Mouse (Mus musculus): ENCODE results near the gene Sh3gl1. TPM values are rescaled to one million over a fixed set of nuclear protein-coding genes. Genes with fewer than 3 reads are reported as not detected.
A peak's percentile ranks its signal among the peaks of the same experiment; 100 is the strongest.

Gene Sh3gl1
- polyA plus RNA-seq, 1 experiment from 2014 or later, result 67.0 TPM

- no peaks in the 10 kb centered on the region for H3K9me3 ChIP-seq (replicated peaks)
- H3K4me1 ChIP-seq (replicated peaks), result peaks cover 9% of the 10 kb centered on the region
- H3K4me2 ChIP-seq, result no peak overlapping the region
- H3K27ac ChIP-seq, result no peak overlapping the region
- no peak for ATAC-seq (replicated peaks; ENCODE audit: insufficient number of reproducible peaks, insufficient read depth, low FRiP score, low read depth)
- no peaks in the 10 kb centered on the region for H3K36me3 ChIP-seq
- no peak overlapping the region for H3K4me3 ChIP-seq
- WGBS, result 47% methylated on average over 3 of the region's 3 CpGs
- no peak overlapping the region for H3K9ac ChIP-seq
- 0 out of 2 replicates have a peak, but pooled peaks cover 11% of the 10 kb centered on the region for H3K27me3 ChIP-seq
Measured at GRCm38 (mm10) chr17:55977301-55977700, 59.1 kb downstream of the Sh3gl1 start.

DNA sequence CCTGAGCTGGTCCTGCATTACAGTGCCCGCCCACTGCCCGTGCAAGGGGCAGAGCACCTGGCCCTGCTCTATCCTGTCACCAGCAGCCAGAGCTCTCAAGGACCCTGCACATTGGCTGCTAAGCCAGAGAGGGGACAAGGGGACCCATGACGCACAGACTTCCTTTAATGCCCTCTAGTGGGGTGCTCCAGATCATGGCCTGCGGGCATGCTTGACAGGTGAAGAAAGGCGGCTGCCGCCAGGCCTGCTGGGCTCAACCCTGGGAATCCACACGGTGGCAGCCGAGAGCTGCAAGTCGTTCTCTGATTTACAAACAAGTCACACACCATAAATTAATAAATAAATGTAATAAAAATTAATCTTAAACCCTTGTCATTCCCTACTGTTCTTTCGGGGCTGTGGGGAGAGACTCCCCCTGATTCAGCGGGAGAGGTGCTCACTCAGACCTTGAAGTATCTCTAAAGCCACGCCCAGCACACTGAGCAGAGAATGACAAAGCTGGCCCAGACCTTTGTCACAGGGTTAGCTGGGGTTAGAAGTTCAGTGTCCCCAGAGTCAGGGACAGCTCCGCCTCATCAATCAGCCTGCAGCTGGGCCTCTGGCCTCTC lies 60.1 kb downstream of the Sh3gl1 start:
- ATAC-seq (replicated peaks; ENCODE audit: insufficient number of reproducible peaks, insufficient read depth, low FRiP score, low read depth), result peak; percentile 28; the same call in 1 of the 2 replicates
- Histone ChIP-seq H3K9ac (no peak overlapping the region), H3K4me1 (replicated peaks) (peaks cover 10% of the 10 kb centered on the region), H3K27me3 (peaks cover 15% of the 10 kb centered on the region), H3K9me3 (replicated peaks) (no peaks in the 10 kb centered on the region), H3K4me2 (0 out of 2 replicates have a peak overlapping the region, but pooled peaks have one; percentile 13), H3K27ac (no peak overlapping the region), H3K4me3 (no peak overlapping the region), H3K36me3 (no peaks in the 10 kb centered on the region)
- WGBS, result 15% methylated on average over 13 of the region's 13 CpGs

DNA sequence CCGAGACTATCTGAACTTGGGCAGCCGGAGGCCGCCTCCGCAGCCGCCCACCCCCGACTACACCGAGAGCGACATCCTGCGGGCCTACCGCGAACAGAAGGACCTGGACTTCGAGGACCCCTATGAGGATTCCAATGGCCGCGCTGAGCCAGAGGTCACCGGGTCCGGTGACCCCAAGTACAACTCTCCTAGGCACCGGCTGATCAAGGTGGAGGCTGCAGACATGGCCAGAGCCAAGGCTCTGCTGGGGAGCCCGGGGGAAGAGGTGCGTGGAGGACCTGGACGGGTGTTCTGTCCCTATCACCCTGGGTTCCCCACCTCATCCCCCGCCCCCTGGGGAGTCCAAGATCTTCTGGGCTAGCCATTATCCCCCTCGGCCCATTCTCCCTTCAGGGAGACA lies 65.0 kb downstream of the Sh3gl1 start:
- Histone ChIP-seq H3K9ac (no peak overlapping the region), H3K9me3 (replicated peaks) (no peaks in the 10 kb centered on the region), H3K27me3 (peaks cover 29% of the 10 kb centered on the region), H3K27ac (no peak overlapping the region), H3K36me3 (peaks cover 9% of the 10 kb centered on the region; the same call in 1 of the 2 replicates), H3K4me3 (no peak overlapping the region), H3K4me1 (replicated peaks) (peaks cover 36% of the 10 kb centered on the region), H3K4me2 (peak overlapping the region; percentile 97)
- WGBS, result 37% methylated on average over 22 of the region's 22 CpGs
- ATAC-seq (replicated peaks; ENCODE audit: insufficient number of reproducible peaks, insufficient read depth, low FRiP score, low read depth), result no peak

- ATAC-seq (replicated peaks; ENCODE audit: insufficient number of reproducible peaks, insufficient read depth, low FRiP score, low read depth), result no peak; the same call in 1 of the 2 replicates
- peaks cover 13% of the 10 kb centered on the region; the same call in 1 of the 2 replicates for H3K36me3 ChIP-seq
- H3K4me1 ChIP-seq (replicated peaks), result peaks cover 33% of the 10 kb centered on the region
- peaks cover 29% of the 10 kb centered on the region for H3K27me3 ChIP-seq
- no peaks in the 10 kb centered on the region for H3K9me3 ChIP-seq (replicated peaks)
- WGBS, result 8% methylated on average over 55 of the region's 55 CpGs
- H3K27ac ChIP-seq, result no peak within 1 kb of the TSS
- peak within 1 kb of the TSS; percentile 97 for H3K4me2 ChIP-seq
- H3K9ac ChIP-seq, result peak within 1 kb of the TSS; percentile 67
- H3K4me3 ChIP-seq, result peak within 1 kb of the TSS; percentile 58
Measured at GRCm38 (mm10) chr17:55969966-55970891, 66.2 kb downstream of the Sh3gl1 start, which contains the start of gene Shd. Gene Shd (plus strand): TSS chr17:55970467.

- Histone ChIP-seq H3K9ac (no peak overlapping the region), H3K36me3 (peaks cover 19% of the 10 kb centered on the region), H3K4me3 (peak overlapping the region; percentile 58; the same call in 1 of the 2 replicates), H3K9me3 (replicated peaks) (no peaks in the 10 kb centered on the region), H3K4me2 (peak overlapping the region; percentile 97), H3K27ac (no peak overlapping the region), H3K4me1 (replicated peaks) (peaks cover 33% of the 10 kb centered on the region), H3K27me3 (peaks cover 29% of the 10 kb centered on the region)
- WGBS, result 34% methylated on average over 14 of the region's 14 CpGs
- ATAC-seq (replicated peaks; ENCODE audit: insufficient number of reproducible peaks, insufficient read depth, low FRiP score, low read depth), result no peak
Measured at GRCm38 (mm10) chr17:55969560-55969959, 66.9 kb downstream of the Sh3gl1 start.

DNA sequence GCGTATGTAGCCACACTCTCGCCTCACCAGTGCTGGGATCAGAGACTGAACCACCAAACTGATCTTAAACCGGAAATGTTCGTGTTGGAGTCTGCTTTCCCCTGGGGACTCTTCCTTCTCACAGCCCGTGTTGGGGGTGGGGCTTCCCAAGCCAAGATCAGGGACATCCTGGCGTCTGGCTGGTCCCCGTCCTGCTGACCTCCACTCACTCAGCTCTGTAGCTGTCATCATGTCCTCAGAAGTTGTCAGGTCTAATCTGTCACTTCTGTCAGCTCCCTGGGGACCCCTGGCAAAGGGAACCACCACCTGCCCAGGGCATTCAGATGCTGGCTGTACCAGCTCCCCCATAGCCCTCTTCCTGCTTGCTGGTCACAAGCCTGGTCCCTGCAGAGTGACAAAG lies 68.2 kb downstream of the Sh3gl1 start:
- 0 out of 2 replicates have a peak, but pooled peaks have one; percentile 3 for ATAC-seq (replicated peaks; ENCODE audit: insufficient number of reproducible peaks, insufficient read depth, low FRiP score, low read depth)
- H3K9me3 ChIP-seq (replicated peaks), result no peaks in the 10 kb centered on the region
- WGBS, result 40% methylated on average over 7 of the region's 7 CpGs
- H3K4me3 ChIP-seq, result no peak overlapping the region
- H3K36me3 ChIP-seq, result peaks cover 23% of the 10 kb centered on the region
- no peak overlapping the region for H3K4me2 ChIP-seq
- peaks cover 35% of the 10 kb centered on the region for H3K4me1 ChIP-seq (replicated peaks)
- H3K27ac ChIP-seq, result no peak overlapping the region
- 0 out of 2 replicates have a peak overlapping the region, but pooled peaks have one; percentile 17 for H3K9ac ChIP-seq
- H3K27me3 ChIP-seq, result peaks cover 26% of the 10 kb centered on the region

DNA sequence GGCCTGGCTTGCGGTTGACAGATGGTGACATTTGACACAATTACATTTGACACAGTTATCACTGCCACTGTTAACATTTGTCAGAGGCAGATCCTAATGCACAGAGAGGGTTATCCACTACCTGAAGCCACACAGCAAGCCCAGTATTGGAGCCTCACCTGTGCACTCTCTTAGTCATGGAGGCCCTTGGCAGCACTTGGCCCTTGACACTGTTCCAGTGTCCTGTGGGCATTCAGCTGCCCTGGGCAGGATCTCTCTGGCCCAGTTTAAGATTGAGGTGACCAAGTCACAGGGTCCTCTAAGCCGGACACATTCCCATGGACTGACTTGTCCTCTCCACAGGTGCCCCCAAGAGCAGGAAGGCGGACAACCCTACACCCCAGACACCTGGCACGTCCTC lies 69.2 kb downstream of the Sh3gl1 start:
- peaks cover 38% of the 10 kb centered on the region for H3K4me1 ChIP-seq (replicated peaks)
- no peaks in the 10 kb centered on the region for H3K9me3 ChIP-seq (replicated peaks)
- H3K27me3 ChIP-seq, result peaks cover 18% of the 10 kb centered on the region
- H3K9ac ChIP-seq, result no peak overlapping the region
- no peak overlapping the region for H3K4me3 ChIP-seq
- no peak overlapping the region for H3K4me2 ChIP-seq
- no peak overlapping the region for H3K27ac ChIP-seq
- H3K36me3 ChIP-seq, result peaks cover 25% of the 10 kb centered on the region
- WGBS, result 98% methylated on average over 4 of the region's 4 CpGs
- no peak for ATAC-seq (replicated peaks; ENCODE audit: insufficient number of reproducible peaks, insufficient read depth, low FRiP score, low read depth)

Other genes with a start within 250 kb of the Sh3gl1 start
- 5.7 and 6.0 TPM in 2 replicates for gene Zfp119a, start 157.7 kb downstream of the Sh3gl1 start, polyA plus RNA-seq (2015; fragmentation: Nextera tagmentation; extraction: Ambion mirVana)
- 6.8 and 8.8 TPM in 2 replicates for gene Zfp959, start 144.5 kb downstream of the Sh3gl1 start, polyA plus RNA-seq (2015; fragmentation: Nextera tagmentation; extraction: Ambion mirVana)
- gene Zfp119b, start 87.1 kb downstream of the Sh3gl1 start, polyA plus RNA-seq (2015; fragmentation: Nextera tagmentation; extraction: Ambion mirVana), result 4.3 and 5.5 TPM in 2 replicates
- gene Ebi3, start 84.0 kb downstream of the Sh3gl1 start, polyA plus RNA-seq (2015; fragmentation: Nextera tagmentation; extraction: Ambion mirVana), result 0.87 and 2.2 TPM in 2 replicates
- 13.9 and 18.2 TPM in 2 replicates for gene Yju2, start 77.5 kb downstream of the Sh3gl1 start, polyA plus RNA-seq (2015; fragmentation: Nextera tagmentation; extraction: Ambion mirVana)
- 6.6 and 8.7 TPM in 2 replicates for gene Shd, start 66.2 kb downstream of the Sh3gl1 start, polyA plus RNA-seq (2015; fragmentation: Nextera tagmentation; extraction: Ambion mirVana)
- 2.6 and 5.0 TPM in 2 replicates for gene Fsd1, start 50.1 kb downstream of the Sh3gl1 start, polyA plus RNA-seq (2015; fragmentation: Nextera tagmentation; extraction: Ambion mirVana)
- gene Stap2, start 31.1 kb downstream of the Sh3gl1 start, polyA plus RNA-seq (2015; fragmentation: Nextera tagmentation; extraction: Ambion mirVana), result 13.7 and 17.2 TPM in 2 replicates
- 61.1 and 81.1 TPM in 2 replicates for gene Mpnd, start 30.9 kb downstream of the Sh3gl1 start, polyA plus RNA-seq (2015; fragmentation: Nextera tagmentation; extraction: Ambion mirVana)
- 10.1 and 15.0 TPM in 2 replicates for gene Chaf1a, start 3.8 kb upstream of the Sh3gl1 start, polyA plus RNA-seq (2015; fragmentation: Nextera tagmentation; extraction: Ambion mirVana)
- 42.0 and 45.0 TPM in 2 replicates for gene Ubxn6, start 38.4 kb upstream of the Sh3gl1 start, polyA plus RNA-seq (2015; fragmentation: Nextera tagmentation; extraction: Ambion mirVana)
- gene Hdgfl2, start 43.0 kb upstream of the Sh3gl1 start, polyA plus RNA-seq (2015; fragmentation: Nextera tagmentation; extraction: Ambion mirVana), result 65.8 and 86.4 TPM in 2 replicates
- 0.41 and 0.57 TPM in 2 replicates for gene Plin4, start 73.2 kb upstream of the Sh3gl1 start, polyA plus RNA-seq (2015; fragmentation: Nextera tagmentation; extraction: Ambion mirVana)
- 1.0 and 1.1 TPM in 2 replicates for gene Plin5, start 81.0 kb upstream of the Sh3gl1 start, polyA plus RNA-seq (2015; fragmentation: Nextera tagmentation; extraction: Ambion mirVana)
- gene Lrg1, start 85.4 kb upstream of the Sh3gl1 start, polyA plus RNA-seq (2015; fragmentation: Nextera tagmentation; extraction: Ambion mirVana), result 1.0 and 1.3 TPM in 2 replicates
- gene Sema6b, start 103.7 kb upstream of the Sh3gl1 start, polyA plus RNA-seq (2015; fragmentation: Nextera tagmentation; extraction: Ambion mirVana), result 0.92 and 1.3 TPM in 2 replicates
- gene Tnfaip8l1, start 125.8 kb upstream of the Sh3gl1 start, polyA plus RNA-seq (2015; fragmentation: Nextera tagmentation; extraction: Ambion mirVana), result 6.7 and 9.2 TPM in 2 replicates
- 62.3 and 80.2 TPM in 2 replicates for gene Mydgf, start 147.3 kb upstream of the Sh3gl1 start, polyA plus RNA-seq (2015; fragmentation: Nextera tagmentation; extraction: Ambion mirVana)
- 19.7 and 25.7 TPM in 2 replicates for gene Dpp9, start 182.3 kb upstream of the Sh3gl1 start, polyA plus RNA-seq (2015; fragmentation: Nextera tagmentation; extraction: Ambion mirVana)
- 19.4 and 22.5 TPM in 2 replicates for gene Fem1a, start 220.2 kb upstream of the Sh3gl1 start, polyA plus RNA-seq (2015; fragmentation: Nextera tagmentation; extraction: Ambion mirVana)
- 6.9 and 8.3 TPM in 2 replicates for gene Ticam1, start 240.2 kb upstream of the Sh3gl1 start, polyA plus RNA-seq (2015; fragmentation: Nextera tagmentation; extraction: Ambion mirVana)